Mouse (Mus musculus): ENCODE data around the gene Ddx46.

DNA sequence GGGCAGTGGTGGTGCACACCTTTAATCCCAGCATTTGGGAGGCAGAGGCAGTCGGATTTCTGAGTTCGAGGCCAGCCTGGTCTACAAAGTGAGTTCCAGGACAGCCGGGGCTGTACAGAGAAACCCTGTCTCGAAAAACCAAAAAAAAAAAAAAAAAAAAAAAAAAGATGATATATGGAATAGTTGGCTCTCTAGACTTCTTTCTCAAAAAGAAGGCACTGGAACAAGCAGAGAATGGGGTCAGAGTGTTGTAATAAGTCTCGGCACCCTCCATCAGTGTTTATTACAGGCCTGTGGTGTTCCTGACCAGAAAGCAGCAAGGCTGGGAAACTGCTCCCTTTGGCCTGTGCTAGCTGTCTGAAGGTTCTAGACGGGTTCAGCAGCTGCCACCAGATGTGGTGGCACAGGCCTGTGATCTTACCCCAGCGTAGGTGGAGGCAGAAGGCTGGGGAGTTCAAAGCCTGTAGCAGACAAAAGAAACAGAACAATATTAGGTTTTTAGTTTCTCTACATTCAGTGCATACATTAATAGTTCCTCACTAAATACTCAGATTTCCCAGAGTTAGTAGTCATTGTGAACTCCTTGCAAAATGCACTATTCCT, 81.2 kb downstream of the Ddx46 start:
- TF ChIP-seq POLR2A (IDR thresholded peaks at IDR 0.05; ENCODE audit: borderline replicate concordance, low read depth, low read length): no peak
- no peak for TF ChIP-seq CTCF (IDR thresholded peaks at IDR 0.05; ENCODE audit: low read depth, low read length)

Measured in bone marrow macrophage, adult 2 months (primary cell).